Mouse (Mus musculus) layer of hippocampus, postnatal 25 days (tissue): Measurements from ENCODE around the gene Tpst2. TPM values are rescaled to one million over a fixed set of nuclear protein-coding genes. Genes with fewer than 3 reads are reported as not detected.
A peak's percentile ranks its signal among the peaks of the same experiment; 100 is the strongest.

ENCODE experiments used
- DNase-seq, 2 experiments: peaks; one replicate each; pipeline ENCODE4 v3.0.0; 2022; ENCODE audit warnings: mixed read lengths in 2 of 2, low spot score in 1 of 2; ENCODE audit errors: extremely low spot score in 1 of 2
- total RNA-seq, 2 experiments: library from RNA; stranded (reverse); gene quantifications; 2 replicates each; pipeline ENCODE4 v1.2.3; 2021

Gene Tpst2
- 10 to 100 TPM; 45.9 to 46.2 TPM for total RNA-seq

DNA sequence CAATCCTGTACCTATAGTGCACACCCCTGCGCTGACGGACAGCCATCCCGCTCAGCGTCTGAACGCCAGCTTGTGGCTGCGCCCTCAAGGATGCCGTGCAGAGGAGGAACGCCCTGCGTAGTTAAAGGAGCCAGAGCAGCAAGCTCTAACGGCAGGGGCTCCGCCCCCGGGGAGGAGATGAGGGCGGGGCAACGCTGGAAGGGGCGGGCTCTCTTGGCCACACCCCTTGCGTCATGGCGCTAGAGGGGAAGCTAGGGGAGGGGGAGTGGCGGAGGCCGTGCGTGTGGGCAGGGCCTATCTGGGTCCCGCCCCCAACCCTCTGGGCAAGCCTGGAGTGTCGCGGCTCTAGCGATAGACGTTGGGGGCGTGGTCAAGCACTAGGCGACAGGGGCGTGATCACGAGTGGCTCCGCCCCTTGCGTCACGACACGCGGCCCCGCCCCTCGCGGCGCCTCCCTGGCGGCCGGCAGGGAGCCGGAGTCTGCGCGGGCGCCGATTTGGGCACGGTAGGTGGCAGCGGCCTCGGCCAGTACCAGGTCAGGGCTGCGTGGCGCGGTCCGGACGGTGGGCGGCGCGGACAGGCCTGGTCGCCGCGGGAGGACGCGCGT is at the start of gene Tpst2:
Tpst2 (plus strand) TSS at position 425 of the 607 bp plus-strand sequence.
- peak; percentile 98 for DNase-seq

DNA sequence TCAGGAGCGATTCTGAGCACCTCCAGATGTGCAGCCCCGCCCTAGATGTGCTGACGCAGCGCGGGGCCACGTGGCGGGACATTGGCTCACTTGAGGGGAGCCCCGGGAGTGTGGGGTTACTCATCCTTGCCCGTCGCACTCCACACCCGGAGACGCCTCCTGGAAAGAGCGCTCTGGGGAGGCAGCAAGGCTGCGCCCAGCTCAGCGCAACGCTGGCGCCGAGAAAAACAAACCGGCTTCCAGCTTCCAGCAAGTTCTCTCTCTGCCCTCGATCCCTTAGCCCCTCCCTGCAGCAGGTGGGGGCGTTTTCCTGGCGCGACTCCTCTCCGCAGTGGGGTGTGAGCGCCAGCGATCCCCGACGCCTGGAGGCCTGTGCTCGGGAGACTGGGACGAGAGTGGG is 49.1 kb upstream of the Tpst2 start:
- DNase-seq, result peak; percentile 46 to 58

DNA sequence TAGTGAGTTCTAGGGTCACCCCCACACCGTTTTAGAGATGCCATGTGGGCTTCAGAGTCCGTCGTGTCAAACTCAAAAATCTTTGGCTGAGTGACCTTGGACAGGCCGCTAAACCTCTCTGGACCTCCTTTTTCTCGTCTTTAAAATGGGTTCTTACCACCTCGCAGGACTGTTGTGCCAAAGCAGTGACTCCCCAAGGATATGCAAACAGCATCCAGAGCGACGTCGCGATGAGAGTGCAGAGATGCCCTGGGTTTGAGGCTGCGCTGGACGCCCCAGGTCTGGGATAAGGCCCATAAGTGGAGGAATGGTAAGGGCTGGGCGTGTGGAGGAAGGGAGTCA is 48.6 kb upstream of the Tpst2 start:
- DNase-seq, result no peak

DNA sequence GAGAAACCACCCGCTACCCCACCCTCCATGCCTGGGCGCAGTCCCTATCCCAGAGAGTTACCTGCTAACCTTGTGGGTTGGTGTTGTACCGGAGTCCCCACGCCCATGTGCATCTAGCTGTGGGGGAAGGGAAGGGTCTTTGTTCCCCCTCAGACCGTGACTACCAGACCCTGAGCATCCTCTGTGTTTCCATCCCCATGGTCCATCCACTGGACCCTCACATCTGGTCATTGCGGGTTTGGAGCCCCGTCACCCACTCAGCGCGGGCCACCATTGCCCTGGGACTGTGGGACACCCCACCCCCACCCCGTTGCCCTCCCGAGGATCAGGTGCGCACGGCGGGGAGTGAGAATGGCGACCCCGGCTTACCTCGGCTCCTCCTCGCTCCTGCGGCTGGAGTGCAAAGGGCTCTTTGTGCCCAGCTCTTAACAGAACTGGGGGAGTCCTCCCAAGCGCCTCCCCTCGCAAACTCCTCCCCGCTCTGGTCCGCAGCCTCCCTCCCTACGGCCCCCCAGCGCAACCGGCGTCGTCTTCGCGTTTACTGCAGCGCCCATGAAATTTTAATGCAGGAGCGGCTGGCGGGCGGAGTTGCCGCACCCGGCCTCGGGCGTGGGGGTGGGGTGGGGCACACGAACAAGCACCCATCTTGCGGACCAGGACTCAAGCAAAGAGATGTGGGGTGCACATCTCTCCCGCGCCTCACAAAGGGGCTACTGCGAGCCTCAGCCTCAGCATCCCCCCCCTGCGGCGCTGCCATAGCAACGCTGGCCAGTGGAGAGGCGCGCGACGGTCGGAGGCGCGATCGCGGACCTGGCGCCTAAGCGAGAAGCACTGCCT is 48.0 kb upstream of the Tpst2 start:
- DNase-seq, result peak; percentile 53 to 62

DNA sequence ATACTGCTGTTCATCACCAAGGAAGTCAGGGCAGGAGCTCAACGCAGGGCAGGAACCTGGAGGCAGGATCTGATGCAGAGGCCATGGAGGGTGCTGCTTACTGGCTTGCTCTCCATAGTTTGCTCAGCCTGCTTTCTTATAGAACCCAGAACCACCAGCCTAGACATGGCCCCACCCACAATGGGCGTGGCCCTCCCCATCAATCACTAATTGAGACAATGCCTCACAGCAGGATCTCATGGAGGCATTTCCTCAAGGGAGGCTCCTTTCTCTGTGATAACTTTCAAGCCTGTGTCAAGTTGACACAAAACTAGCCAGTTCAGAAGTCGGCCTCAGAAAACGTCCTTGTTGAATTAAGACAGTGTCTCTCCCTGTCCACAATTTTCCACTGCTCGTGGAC is 40.7 kb upstream of the Tpst2 start:
- DNase-seq, result no peak

DNA sequence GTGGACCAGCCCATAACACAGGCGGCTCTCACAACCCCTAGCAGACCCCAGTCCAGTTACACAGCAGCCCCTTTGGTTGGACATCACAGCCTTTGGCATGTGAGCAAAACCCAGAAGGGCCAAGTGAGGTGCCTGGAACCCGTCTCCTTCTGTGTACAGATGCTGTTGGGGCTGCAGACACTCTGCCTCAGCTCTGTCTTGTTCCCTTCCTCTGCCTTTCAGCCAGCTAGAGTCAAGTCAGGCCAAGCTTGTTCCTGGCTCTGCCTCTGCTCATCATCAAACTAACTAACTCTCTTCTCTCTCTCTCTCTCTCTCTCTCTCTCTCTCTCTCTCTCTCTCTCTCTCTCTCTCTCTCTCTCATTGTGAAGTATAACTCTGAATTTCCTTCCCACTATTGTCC is 39.9 kb upstream of the Tpst2 start:
- no peak for DNase-seq

DNA sequence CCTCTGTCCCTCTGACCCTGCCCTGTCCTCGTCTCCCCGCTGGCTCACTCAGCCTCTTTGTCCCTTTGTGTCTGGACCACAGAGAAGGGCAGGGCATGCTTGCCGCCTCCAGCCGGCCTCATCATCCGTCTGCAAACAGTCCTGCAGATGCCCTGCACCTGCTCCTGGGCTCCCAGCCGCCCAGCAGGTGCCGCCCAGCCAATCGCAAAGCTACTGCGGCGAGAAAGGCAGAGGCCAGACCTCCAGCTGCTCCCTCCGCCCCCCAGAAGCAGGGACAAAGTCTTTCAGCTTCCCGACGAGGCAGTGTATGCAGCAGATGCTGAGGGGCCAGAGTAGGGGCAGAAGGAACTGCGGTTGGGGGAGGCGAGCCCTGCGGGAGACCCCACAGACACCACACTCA is 39.1 kb upstream of the Tpst2 start:
- no peak for DNase-seq

DNA sequence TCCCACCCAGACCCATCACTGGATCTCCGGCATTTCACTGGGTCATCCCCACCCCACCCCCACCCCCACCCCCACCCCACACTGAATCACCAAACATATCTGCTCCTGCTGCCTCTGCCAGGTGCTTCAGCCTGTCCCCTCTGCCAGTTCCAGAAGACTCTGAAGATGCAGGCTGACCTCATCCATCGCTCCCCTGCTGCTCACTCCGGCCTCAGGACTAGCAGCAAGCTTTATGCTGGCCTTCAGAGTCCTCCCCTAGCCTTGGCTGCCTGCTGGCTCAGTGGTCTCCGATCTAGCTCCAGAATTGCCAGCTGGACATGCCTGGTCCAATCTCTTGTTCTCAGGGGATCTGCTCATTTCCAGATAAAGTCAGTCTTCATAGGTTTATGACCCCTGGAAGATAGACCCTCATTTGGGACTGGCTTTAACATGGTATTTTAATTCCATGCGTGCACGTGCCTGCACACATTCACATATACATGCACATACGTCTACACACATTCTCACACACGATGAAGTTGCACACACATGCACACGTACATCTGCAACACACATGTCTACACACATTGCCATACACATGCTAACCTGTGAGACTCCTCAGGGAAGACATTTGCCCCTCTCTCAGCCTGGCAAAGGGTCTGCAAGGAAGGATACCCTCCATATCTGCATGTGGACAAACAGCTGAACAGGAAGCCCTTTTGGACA is 38.5 kb upstream of the Tpst2 start:
- DNase-seq, result no peak

DNA sequence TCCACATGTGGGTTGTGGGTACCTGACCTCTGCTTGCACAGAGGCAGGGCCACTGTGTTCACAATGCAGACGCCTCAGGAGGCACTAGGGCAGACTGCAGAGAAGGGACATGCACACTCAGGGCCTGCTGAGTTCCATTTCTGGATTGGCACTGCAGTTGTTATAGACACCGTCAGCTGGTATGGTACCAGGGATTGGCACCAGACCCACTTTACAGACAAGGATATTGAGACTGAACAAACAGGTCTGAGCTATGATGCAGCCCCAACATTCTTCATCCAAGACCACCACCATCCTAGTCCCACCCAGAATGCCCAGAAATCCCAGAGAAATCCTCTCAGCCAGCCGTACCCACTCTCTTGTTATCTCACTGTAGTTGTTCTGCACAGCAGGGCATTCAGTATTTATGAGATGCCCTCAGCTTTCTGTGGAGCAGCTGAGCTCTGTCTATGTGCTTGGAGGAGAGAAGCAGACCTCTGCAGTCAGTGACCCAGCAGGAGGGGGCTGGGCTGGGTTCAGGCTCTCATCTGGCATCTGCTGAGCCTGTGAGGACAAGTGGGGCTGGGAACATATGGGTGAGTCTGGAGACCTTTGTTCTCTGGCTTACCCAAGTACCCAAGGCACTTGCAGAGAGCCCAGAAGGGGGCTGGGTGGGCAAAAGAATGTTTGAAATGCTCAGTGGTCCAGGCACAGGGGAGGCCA is 37.6 kb upstream of the Tpst2 start:
- no peak for DNase-seq

DNA sequence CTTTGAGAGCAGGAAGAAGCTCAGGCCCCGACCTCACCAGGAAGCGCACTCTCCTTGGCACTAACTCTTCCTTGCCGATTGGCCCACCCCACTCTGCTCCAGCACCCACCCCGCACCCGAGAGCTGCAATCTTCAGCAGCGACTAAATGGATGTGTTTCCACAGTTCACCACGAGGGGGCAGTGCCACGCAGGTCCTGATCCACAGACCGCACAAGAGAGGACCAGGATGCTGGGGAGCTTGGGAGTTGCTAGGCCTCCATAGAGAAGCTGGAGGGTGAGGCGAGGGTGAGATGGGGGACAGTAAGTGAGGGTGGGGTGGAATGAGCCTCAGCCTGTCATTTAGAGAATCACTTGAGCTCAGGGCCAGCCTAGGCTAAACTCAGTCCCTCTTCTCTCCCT is 35.7 kb upstream of the Tpst2 start:
- peak; percentile 93 to 99 for DNase-seq

DNA sequence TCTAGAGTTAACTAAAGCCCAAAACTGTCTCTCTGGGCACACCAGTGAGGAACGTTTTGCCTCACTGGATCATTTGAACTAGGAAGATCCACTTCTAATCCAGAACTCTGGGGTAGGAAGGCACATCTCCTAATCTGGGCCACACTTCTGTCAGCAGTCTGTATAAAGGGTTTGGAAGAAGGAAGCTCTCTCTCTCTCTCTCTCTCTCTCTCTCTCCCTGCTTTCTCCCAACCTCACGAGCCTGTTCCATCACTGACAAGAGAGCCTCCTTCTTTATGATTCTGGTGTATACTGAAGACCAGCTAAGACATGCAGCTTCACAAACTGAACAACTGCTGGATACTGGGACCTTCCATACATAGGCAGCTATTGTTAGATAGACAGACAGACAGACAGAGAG is 34.6 kb upstream of the Tpst2 start:
- DNase-seq, result no peak

DNA sequence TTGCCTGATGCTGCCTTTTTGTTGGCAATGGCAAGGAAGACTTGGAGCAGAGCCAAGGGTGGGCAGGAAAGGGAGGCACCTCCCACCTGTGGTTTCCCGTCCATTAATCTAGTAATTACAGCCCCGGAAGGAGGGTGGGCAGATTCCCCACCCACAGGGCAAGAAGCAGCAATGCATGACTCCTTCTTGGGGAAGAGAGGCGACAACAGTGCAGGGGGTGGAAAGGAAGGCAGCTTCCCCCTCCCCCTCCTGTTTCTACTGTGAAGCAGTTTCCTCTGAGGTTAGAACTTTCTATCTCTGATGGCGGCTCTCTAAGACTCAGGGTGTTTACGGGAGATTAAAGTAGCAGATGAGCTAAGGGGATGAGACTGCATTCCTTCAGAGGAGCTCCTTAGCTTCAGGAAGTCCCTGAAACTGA is 34.1 kb upstream of the Tpst2 start:
- DNase-seq, result no peak

DNA sequence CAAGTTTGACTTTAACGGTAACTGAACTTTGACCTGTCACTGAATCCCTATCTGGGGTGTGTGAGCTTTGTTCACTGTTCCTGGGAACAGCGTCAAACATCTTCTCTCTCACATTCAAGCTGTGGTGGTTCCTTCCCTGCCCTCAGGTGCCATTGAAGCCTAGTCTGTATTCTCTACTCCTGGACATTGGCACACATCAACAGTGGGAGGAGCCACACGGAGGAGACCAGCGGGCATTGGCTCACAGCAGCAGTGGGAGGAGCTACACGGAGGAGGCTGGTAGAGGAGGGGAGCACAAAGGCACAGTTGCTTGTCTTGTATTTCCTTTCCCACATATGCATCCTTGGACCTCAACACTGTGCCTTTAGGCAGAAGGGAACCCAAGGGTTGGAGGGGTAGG is 33.5 kb upstream of the Tpst2 start:
- DNase-seq, result no peak

DNA sequence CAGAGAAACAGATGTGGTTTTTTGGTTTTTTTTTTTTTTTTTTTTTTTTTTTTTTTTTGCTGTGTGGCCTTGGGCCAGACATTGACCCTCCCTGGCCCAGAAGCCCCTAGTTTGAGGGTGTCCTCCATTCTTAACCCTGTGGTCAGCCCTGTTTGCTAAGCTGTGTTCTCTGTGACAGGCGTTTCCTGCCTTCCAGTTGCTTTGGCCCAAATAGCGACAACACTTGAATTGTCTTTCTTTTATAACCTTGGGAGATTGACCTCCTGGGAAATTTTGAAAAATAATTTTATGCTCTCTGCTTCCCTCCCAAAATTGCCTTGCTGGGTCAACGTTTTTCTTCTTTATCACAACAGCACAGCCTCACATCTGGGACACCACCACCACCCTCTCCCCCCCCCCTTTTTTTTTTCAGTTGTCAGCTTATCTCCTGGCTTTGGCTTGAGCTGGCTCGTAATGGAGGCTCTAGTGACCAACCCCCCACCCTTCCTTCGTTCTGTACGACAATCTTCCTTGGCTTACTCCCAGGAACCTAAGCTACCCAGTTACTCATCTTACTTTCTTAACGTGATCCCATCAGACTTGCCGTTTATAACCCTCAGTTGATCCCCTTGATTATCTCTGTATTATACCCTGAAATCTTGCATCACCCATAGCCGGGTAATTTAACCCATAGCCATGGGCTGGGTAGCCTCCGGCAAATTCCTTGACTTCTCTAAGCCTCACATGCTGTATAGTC is 32.8 kb upstream of the Tpst2 start:
- no peak for DNase-seq

DNA sequence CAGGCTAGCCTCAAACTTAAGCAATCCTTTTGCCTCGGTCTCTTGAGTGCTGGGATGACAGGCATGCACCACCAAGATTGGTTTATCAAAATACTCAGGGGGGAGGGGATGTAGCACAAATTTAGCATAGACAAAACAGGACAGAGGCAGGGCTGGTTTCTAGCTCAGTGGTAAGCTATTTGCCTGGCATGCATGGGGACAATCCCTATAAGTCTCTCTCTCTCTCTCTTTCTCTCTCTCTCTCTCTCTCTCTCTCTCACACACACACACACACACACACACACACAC is 32.3 kb upstream of the Tpst2 start:
- DNase-seq, result no peak

DNA sequence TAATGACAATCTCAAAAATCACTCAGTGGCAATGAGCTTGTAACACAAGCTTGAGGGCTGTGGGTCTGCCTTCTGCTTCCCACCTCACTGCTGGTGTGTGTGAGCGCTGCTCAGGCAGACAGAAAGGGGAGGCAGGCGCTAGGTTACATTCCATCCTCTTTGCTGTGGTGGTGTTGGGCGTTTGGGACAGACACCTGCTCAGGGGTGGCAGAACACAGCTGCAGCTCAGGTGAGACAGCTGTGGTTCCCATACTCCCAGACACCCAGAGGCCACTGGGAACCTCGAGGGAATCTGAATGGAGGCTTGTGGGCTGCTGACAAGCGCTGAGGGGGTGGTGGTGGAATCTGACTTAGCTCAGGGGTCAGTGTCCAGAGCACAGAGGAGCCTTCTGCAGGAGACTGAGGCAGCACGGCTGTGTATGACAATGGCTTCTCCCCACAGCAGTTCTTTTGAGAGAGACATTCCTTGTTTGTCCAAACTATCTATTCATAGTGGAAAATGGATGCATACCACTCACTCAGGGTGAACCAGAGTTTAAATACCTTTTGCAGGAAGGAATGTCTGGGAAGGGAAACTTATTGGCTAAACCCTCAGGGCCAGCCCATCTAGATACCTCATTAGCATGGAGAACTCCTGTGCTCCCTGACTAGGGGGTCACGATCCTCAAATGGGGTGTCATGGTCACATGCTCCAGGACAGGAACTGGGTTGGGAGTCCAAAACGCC is 31.4 kb upstream of the Tpst2 start:
- DNase-seq, result no peak

DNA sequence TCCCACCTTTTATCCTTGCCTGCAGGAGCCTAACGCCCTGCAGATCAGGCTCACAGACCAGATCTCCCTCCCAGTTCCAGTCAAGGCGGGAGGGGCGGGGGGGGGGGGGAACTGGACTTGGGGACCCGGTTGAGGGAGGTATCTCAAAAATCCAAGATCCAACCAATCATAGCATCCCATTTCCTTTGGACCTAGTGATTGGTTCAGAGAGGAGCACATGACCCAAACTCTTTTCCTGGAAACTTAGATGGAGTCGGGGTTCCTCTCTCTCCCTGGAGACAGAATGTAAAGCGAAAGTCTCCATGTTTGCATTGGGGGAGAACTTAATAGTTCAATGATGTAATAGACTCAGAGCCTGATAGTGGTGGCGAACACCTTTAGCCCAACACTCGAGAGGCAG is 29.1 kb upstream of the Tpst2 start:
- DNase-seq, result no peak

DNA sequence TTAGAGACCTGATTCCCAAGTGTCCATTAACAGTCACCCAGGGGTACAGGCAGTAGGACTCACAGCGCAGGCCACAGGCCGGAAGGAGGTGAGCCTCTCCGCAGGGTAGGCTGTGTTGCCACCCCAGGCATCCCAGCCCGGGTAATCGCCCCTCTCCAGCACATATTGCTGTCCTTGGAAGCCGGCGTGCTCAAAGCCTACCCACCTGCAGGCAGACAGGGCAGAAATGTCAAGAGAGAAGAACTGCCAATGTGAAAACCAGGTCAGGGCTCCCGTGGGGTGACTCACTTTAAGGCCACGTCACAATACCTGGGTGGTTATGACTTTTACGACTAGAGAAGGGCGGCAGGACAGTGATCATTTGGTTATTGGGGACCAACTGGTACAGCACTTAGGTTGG is 27.4 kb upstream of the Tpst2 start:
- no peak for DNase-seq

DNA sequence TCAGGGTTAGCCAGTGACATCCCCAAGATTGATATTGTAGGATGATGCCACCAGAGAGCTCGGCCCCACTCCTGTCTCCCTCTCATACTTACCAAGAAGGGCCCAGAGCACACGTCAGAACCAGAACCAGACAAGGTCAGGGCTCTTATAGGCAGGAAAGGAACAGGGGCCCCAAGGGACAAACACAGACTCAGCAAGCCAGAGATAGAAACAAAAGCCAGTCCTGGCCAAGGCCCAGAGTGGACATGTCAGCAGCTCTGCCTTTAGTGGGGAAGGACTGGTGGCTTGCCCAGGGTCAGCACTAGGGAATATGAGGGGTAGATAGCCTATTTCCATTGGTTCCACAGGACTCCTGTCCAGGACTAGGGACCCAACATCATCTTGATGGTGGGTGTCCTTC is 24.1 kb upstream of the Tpst2 start, which contains the start of gene Cryba4:
Cryba4 (minus strand) TSS at position 119 of the 400 bp plus-strand sequence.
- no peak for DNase-seq

DNA sequence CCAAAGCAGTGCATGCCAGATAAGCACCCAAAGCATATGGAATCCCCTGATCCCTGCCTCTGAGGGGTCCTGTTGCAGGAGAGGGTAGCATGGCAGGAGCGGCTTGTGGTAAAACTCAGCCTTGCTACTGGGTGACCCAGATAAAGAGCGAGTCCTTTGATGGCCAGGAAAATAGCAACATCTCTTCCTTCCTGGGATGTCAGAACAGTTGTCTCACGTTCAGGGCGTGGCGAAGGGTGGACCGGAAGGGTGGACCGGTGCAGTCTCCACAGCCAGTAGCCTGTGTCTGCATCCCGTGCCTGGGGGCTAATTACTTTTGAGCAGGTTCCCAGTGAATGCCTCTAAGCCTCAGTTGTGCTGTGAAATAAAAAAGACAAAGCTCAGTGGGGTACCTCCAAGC is 23.3 kb upstream of the Tpst2 start:
- DNase-seq, result no peak
